Mouse (Mus musculus): ENCODE results near the gene Cdc42bpg.

The Cdc42bpg gene

DNA sequence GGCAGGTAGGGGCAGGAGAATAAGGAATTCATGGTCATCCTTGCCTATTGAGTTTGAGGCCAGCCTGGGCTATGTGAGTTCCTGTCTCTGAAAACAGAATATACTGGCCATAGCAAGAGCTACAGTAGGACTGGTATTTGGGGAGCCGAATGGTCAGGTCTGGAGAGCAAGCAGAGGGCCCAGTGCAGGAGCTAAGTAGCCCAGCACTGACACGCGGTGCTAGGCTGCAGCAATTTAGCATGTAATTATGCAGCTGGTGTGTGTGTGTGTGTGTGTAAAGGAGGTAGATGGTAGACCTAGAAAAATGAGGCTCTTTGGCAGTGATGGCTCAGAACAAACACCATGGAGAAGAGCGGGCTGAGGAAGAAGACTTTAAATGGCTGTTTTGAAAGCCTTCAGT is 41.4 kb downstream of the Cdc42bpg start:
- DNase-seq (ENCODE audit: low read depth, low spot score), result no peak

DNA sequence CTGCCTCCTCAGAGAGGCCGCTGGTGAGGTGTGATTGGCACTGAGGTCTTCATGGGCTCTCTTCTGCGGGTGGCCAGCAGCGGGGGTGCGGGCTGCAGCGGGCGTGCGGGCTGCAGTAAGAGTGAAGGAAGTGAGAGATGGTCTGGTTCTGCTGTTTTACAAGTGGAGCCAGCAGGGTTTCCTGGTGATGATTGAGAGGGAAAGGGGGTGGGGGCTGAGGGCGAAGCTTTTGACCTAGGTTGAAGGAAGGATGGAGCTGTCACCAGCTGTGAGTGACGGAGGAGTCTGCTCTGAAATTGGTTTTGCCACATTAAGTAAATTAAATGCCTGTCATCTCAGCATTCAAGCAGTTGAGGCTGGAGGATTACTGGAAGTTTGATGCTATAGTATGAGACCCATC is 42.5 kb downstream of the Cdc42bpg start:
- no peak for DNase-seq (ENCODE audit: low read depth, low spot score)

DNA sequence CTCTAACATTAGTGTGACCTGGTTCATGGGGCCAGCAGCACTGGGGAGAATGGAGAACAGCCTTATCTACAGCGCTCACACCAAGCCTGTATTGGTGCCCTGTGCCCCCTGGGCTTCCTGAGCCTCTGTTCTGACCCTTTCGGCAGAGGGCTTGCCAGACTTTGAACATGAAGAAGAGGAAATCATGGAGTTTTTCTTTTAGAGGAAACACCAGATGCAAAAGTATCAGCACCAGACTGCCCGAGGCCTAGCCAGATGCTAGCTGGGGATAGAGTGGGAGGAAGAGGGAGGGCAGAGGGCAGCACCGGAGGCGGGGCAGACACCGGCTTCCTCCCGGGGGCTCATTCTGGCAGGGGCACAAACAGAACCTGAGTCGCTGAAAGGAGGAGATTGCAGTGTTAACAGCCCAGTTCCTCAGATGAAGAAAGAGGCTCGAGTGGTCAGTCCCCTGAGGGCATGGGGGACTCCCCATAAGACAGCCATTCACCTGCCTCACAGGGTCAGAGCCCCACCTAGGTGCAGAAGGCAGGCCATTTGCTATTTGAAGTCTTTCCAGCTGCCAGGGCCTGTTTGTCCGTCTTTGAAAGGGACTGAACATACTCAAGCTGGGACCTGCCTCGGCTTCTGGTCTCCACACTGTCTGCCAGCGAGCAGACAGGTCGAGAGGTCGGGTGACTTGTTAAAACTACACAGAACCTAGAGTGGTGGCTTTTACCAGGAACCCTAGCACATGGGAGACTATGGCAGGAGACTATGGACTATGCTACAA is 43.1 kb downstream of the Cdc42bpg start:
- DNase-seq (ENCODE audit: low read depth, low spot score), result no peak

DNA sequence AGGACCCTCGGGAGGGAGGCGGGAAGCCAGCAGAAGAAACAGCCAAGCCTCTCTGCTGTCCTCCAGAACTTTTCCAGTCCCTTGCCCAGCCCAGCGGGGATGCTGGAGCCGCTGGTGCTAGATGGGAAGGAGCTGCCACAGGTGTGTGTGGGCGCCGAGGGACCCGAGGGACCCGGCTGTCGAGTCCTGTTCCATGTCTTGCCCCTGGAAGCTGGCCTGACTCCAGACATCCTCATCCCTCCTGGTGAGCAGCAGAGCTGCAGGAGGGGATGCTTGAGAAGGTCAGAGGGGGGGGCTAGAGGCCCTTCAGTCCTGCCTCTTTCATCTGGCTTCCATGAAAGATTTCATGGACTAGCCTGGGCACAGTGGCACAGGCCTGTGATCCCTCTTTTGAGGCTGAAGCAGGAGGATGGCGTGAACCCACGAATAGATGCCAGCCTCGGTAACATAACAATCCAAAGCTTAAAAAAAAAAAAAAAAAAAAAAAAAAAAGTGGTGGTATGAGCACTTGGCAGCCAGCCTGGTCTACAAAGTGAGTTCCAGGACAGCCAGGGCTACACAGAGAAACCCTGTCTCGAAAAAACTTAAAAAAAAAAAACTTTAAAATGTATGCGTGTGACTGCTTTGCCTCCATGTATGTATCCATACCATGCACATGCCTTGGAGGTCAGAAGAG is 45.3 kb downstream of the Cdc42bpg start:
- DNase-seq (ENCODE audit: low read depth, low spot score), result no peak

DNA sequence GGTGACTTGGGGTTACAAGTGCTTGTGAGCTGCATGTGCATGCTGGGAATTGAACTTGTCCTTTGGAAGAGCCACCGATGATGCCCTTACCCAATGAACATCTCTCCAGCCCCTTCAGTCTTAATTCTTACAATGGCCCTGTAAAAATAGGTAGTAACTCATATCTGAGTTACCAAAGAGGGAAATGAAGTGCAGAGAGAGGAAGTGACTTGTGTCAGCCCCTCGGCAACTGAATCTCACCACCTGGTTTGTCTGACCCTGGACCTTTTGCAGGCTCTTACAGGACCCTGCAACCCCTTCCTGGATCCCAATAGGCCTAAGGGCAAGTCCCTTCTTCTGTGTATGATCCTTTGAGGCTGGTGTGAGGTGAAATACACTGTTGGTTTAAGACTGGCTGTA is 45.9 kb downstream of the Cdc42bpg start:
- DNase-seq (ENCODE audit: low read depth, low spot score), result no peak

DNA sequence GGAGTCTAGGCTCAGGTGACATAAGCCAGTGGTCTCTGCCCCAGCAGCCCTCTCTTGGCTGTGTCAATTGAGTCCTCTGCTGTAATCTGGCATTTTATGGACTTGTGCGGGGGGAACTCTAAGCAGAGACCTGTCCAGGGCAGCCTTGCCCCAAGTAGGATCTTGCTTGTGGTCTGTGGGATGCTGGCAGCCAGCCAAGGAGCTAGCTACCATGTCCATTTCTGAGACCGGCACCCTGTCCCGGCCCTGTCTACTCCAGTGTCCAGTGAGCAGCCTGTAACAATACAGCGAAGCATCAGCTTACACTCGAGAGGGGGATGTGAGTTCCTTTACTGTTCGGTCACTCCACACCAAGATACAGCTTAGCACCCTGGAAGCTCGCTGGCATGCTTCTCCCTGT is 47.8 kb downstream of the Cdc42bpg start:
- no peak for DNase-seq (ENCODE audit: low read depth, low spot score)

DNA sequence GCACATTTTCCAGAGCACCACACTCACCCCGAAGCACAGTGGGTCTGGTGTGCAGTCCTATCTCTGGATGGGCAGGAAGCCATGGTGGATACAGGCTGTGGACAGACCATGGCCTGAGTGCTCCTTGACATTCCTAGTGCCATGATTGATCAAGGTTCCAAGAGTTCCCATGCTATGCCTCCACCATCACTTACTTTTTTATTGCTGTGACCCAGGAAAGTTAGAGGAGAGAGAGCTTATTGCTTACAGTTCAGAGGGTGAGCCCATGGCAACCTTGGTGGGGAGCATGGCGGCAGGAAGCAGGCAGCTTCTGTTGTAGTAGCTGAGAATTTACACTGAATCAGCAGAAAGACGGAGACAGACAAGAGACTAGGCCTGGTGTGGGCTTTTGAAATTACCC is 55.0 kb downstream of the Cdc42bpg start:
- DNase-seq (ENCODE audit: low read depth, low spot score), result no peak

DNA sequence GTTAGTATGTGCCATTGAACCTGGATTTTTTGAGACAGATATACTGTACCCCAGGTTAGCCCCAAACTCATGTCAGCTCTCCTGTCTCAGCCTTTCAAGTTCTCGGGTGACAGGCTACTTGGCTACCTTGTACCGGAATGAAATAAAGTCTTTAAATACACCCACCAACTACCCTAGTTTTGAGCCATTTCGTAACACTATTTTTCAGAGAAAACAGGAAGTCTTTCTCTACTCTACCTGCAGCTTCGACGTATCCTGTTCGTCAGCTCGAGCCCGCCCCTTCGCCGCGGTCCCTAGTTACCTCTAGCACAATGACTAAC is 56.8 kb downstream of the Cdc42bpg start:
- DNase-seq (ENCODE audit: low read depth, low spot score), result no peak

DNA sequence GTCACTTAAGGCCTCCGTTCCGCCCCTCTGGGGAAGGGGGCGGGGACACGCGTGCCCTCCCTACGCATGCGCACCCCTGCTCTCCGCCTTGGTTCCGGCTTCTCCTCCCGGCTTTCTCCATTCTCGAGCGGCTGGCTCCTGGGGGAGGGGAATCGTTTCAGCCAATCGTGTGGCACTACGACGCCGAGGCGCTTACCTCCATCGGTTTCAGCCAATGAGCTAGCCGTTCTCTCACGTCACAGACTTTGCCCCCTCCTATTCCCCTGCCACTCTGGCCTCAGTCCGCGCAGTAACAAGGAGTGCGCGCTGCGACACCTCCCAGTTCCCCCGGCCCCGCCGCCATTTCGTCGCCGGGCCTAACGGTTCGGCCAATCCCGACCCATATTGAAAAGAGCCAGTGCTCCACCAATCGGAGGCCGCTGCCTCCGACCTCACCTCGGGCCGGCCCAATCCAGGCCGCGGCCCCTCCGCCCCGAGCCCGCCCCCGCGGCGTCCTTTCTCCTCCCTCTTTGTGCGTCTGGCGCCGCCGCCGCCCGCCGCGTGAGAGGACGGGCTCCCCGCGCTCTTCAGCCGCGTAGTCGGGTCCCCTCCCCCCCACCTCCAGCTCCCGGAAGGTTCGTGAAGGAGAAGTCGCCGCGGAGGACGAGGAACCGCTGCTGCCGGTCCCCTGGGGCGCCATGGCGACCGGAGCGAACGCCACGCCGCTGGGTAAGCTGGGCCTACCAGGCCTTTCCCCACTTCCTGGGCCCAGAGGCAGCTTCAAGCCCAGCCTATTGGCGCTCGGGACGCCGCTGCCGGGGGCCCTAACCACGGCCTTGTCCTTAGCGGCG is 57.4 kb downstream of the Cdc42bpg start, which contains the start of gene Sf1:
Gene Sf1 (plus strand): TSS at position 280 of the 830 bp plus-strand sequence.
- peak; percentile 100 for DNase-seq (ENCODE audit: low read depth, low spot score)

DNA sequence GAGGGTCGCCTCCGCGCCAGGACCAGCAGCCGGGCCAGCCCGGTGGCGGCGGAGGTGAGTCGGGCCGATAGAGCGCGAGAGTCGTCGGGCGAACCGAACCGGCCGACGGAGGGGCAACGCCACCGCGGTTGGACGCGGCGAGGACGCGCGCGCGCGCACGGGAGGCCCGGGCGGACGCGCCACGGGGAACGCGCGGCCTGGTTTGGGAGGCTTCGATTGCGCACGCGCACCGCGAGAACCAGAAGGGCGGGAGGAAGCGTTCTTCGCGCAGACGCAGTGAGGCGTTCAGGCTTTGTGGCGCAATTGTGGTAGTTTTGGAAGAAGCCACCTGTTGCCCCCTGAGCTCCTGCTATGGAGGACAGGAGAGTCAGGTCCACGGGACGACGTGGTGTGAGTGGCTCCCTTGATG is 58.1 kb downstream of the Cdc42bpg start:
- peak; percentile 92 for DNase-seq (ENCODE audit: low read depth, low spot score)

DNA sequence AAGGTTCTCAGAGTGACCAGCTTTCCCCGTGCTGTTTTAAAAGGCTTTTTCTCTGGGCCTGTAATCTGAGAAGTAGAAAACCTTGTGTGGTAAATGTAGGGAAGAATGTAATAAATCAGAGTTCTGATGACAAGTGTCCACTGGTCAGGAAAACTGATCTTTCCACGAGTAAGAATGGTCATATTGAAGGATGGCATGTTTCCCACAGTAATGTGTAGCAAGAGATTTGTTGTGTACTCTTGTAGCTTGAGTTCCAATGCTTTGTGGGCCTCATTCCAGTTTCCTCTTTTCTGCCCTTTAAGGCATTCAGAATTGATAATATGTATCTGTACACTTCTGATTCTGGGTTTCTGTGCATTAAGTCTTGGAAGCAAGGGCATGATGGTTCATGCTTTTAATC is 58.6 kb downstream of the Cdc42bpg start:
- DNase-seq (ENCODE audit: low read depth, low spot score), result no peak

DNA sequence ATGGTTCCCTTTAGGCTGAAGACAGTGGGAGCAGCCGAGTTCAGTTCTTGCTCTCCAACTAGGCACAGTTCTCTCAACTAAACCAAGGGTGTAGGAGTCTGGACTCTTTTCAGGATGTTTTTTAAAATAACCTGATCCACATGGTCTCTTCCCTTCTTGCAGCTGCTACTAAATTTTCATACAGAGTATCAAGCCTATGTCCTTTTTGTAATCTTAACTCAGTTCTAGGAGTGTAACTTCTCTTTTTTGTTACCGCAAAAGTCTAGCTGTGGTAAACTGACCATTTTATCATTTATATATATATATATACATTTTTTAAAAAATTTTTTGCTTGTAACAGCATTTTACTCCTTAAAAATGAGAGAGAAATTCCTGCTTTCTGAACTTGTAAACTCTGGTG is 63.9 kb downstream of the Cdc42bpg start:
- no peak for DNase-seq (ENCODE audit: low read depth, low spot score)

DNA sequence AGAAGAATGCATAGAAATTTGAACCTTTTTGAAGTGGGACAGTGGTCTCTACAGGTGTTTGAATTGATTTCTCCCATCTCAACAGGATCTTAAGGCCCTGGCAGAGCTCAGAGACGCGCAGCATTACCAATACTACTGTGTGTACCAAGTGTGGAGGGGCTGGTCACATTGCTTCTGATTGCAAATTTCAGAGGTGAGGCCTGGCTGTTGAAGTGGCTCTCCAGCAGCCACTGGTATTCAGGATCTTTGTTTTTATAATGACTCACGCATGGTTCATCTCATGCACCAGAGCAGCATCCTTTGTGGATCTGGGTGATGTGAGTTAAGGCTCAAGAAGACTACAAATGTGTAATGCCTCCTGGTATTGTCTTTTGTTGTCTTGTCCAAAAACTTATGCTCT is 66.2 kb downstream of the Cdc42bpg start:
- no peak for DNase-seq (ENCODE audit: low read depth, low spot score)

DNA sequence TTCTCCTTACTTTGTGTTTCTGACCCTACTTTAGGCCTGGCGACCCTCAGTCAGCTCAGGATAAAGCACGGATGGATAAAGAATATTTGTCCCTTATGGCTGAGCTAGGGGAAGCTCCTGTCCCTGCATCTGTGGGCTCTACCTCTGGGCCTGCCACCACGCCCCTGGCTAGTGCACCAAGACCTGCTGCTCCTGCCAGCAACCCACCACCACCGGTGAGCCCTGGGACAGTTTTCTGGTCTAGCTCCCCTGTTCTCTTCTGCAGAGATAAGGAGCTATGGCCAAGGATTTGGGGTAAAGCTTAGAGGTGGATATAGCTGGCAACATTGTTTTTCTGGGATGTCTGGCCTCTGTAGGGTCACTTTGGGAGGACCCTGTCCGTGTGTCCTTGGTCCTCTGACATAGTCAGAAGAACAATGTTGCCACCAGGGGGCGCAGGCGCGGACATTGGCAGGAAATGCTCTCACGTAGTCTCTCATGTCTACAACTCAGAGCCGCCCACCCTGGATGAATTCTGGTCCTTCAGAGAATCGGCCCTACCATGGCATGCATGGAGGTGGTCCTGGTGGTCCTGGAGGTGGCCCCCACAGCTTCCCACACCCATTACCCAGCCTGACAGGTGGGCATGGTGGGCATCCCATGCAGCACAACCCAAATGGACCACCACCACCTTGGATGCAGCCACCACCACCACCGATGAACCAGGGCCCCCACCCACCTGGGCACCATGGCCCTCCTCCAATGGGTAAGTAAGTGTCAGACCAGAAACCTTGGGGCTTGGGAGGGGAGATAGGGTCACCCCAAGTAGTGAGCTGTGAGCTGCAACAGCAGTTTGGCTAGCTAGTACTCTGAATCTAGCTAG is 67.5 kb downstream of the Cdc42bpg start:
- DNase-seq (ENCODE audit: low read depth, low spot score), result peak; percentile 80

DNA sequence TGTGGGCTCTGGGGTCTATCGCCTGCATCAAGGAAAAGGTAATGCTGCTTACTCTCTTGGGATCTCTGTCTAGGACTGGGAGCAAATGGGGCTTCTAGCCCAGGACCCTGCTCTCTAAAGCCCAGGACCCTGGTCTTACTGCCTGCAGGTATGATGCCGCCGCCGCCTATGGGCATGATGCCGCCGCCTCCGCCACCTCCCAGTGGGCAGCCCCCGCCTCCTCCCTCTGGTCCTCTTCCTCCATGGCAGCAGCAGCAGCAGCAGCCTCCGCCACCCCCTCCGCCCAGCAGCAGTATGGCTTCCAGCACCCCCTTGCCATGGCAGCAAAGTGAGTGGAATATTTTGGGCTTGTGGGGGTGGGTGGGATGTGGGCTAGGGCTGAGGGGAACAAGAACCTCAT is 68.3 kb downstream of the Cdc42bpg start:
- DNase-seq (ENCODE audit: low read depth, low spot score), result no peak
